Mouse (Mus musculus) liver, embryonic 15.5 days (tissue): ENCODE data around the gene Fpr3. TPM values are rescaled to one million over a fixed set of nuclear protein-coding genes. Genes with fewer than 3 reads are reported as not detected.

Experiments
- ATAC-seq: fragments of 200-750 bp; cut with Nextera tagmentation; 2 replicates; pipeline ENCODE4 v1.8.0; 2017; ENCODE audit warnings: moderate number of reproducible peaks, mild to moderate bottlenecking, moderate library complexity; ENCODE audit not compliant: insufficient read depth
- H3K27ac ChIP-seq: fragments of 300-500 bp; sonication (generic); replicated peaks from 2 replicates; pipeline ENCODE4 v1.5.1; 2015; ENCODE audit warnings: mild to moderate bottlenecking, inconsistent platforms
- H3K27me3 ChIP-seq: fragments of 300-500 bp; sonication (generic); 2 replicates; pipeline ENCODE4 v1.6.1; 2015; ENCODE audit warnings: mild to moderate bottlenecking, inconsistent platforms
- H3K36me3 ChIP-seq: fragments of 300-500 bp; sonication (generic); replicated peaks from 2 replicates; pipeline ENCODE4 v1.6.1; 2015; ENCODE audit warnings: moderate library complexity, mild to moderate bottlenecking, inconsistent platforms
- H3K4me1 ChIP-seq: fragments of 300-500 bp; sonication (generic); replicated peaks from 2 replicates; pipeline ENCODE4 v1.6.1; 2015; ENCODE audit warnings: inconsistent platforms
- H3K4me2 ChIP-seq: fragments of 300-500 bp; sonication (generic); 2 replicates; pipeline ENCODE4 v1.6.1; 2015; ENCODE audit warnings: moderate library complexity, mild to moderate bottlenecking, inconsistent platforms
- H3K4me3 ChIP-seq: fragments of 300-500 bp; sonication (generic); replicated peaks from 2 replicates; pipeline ENCODE4 v1.5.1; 2015; ENCODE audit warnings: mild to moderate bottlenecking, inconsistent platforms
- H3K9ac ChIP-seq: fragments of 300-500 bp; sonication (generic); 2 replicates; pipeline ENCODE4 v1.6.1; 2015; ENCODE audit warnings: moderate library complexity, mild to moderate bottlenecking, inconsistent platforms
- H3K9me3 ChIP-seq: fragments of 300-500 bp; sonication (generic); replicated peaks from 2 replicates; pipeline ENCODE4 v1.6.1; 2016; ENCODE audit warnings: inconsistent platforms
- WGBS: fragments of 180-500 bp; shearing (Covaris S2); methylation state at CpG from one replicate; pipeline ENCODE4 v1.1.7; 2015; ENCODE audit warnings: mixed read lengths; ENCODE audit not compliant: insufficient replicate concordance; 5-methylcytosine and 5-hydroxymethylcytosine counted together
- polyA plus RNA-seq: library from polyadenylated mRNA; unstranded; fragments of >200 nt; fragmentation: Nextera tagmentation; extraction: Ambion mirVana; gene quantifications from 2 replicates; pipeline ENCODE4 v1.2.1, GENCODE M21; 2015

Fpr3 gene
- polyA plus RNA-seq, 1 experiment from 2014 or later = not detected

DNA sequence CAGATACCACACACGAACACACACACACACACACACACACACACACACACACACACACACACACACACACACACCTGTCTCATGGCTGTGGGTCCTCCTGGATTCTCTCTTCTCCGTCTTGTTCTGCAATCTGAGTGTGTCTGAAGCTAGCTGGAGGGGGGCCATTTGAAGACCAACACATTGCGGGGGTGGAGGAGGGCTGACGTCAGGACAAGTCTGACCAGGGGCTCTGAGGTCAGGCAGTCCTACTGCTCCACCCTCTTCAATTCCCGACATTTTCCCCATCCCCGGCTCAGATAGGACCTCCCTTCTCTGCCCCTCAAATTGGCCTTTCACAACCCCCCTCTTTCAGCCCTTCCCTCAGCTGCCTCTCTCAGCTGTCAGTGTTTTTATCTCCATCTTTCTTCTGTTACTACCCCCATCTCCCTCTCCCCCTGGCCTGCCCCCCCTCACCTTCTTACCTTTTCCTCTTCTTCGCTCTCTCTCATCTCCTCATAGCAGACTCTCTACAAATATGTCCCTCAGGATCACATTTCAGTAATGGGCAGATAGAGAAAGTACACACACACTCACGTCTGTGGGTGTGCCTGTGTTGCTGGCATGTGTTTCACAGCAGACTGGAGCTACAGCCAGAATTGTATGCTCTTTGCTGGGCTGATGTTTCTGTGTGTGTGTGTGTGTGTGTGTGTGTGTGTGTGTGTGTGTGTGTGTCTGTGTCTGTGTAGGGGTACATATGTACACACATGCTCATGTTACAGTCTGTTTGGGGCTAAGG is 32.4 kb upstream of the Fpr3 start, which contains the start of gene Has1:
Has1 (minus strand) TSS at position 142 of the 775 bp plus-strand sequence.
- 0 out of 2 replicates have a peak, but pooled peaks cover 2% of the 10 kb centered on the region for H3K4me1 ChIP-seq
- H3K4me3 ChIP-seq = no peak within 1 kb of the TSS
- no peaks in the 10 kb centered on the region for H3K9me3 ChIP-seq
- peaks cover 13% of the 10 kb centered on the region for H3K27me3 ChIP-seq
- no peaks in the 10 kb centered on the region for H3K36me3 ChIP-seq
- H3K9ac ChIP-seq = no peak within 1 kb of the TSS
- 42% methylated on average over 8 of the region's 8 CpGs for WGBS
- H3K27ac ChIP-seq = no peak within 1 kb of the TSS
- no peak within 1 kb of the TSS for H3K4me2 ChIP-seq
- ATAC-seq = no peak

DNA sequence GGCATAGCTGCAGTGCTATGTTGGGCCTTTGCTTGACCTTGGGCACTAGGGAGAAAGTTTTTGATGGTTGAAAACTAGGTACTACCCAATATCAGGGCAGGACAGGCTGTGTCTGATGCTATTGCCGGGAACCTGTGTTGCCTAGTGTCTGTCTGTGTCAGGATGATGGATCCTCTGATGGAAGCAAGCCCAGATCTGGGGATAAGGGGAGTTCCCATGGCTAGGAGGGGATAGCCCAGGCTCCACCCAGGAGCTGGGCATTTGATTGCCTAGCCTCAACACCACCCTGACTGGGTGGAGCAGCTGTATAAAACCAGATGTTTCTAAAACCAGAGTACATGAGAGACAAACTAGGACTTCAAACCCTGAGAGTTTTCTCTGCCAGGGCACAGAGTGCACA is 31.0 kb upstream of the Fpr3 start:
- 54% methylated on average over 1 of the region's 1 CpGs for WGBS
- Histone ChIP-seq H3K27ac (no peak overlapping the region), H3K9me3 (no peaks in the 10 kb centered on the region), H3K4me3 (no peak overlapping the region), H3K27me3 (peaks cover 2% of the 10 kb centered on the region; the same call in 1 of the 2 replicates), H3K36me3 (no peaks in the 10 kb centered on the region), H3K4me2 (no peak overlapping the region), H3K4me1 (no peaks in the 10 kb centered on the region), H3K9ac (no peak overlapping the region)
- ATAC-seq = no peak

DNA sequence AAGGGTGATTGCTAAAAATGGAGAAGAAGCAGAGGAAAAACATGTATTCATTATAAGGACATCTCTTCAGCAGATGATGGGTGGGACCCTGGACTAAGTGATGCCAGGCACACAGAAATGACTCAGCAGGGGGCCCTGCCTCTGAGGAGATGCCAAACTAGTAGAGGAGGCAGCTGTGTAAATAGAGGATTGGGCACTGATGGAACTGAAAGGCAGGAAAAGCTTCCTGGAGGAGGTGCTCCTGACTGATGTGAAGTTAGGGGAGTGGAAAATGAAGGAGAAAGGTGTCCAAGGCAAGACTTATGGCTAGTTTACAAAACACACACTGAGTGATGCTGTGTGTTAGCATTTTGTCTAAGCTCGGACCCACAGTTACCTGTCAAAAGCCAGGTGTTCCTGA is 30.2 kb upstream of the Fpr3 start:
- Histone ChIP-seq H3K4me3 (no peak overlapping the region), H3K9ac (no peak overlapping the region), H3K9me3 (no peaks in the 10 kb centered on the region), H3K4me2 (no peak overlapping the region), H3K36me3 (no peaks in the 10 kb centered on the region), H3K27ac (no peak overlapping the region), H3K27me3 (no peaks in the 10 kb centered on the region), H3K4me1 (no peaks in the 10 kb centered on the region)
- 35% methylated on average over 1 of the region's 1 CpGs for WGBS
- ATAC-seq = no peak

DNA sequence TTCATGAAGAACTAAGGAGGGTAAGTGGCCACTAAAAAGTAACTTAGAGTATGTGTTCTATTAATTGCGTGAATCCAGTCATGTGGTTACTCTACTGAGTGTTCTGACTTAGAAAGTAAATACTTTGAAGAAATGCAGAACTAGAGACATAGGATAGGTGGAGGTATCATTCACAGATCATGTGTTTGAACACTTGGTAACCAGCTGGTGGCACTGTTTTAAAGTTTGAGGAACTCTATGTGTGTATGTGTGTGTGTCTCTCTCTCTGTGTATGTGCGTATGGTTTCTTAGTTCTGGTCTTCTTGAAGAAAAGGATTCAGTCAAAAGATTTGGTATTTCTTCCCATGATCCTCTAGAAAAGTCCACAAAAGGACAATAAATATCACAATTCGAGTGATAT is 27.5 kb upstream of the Fpr3 start:
- Histone ChIP-seq H3K4me3 (no peak overlapping the region), H3K9ac (no peak overlapping the region), H3K27ac (no peak overlapping the region), H3K36me3 (no peaks in the 10 kb centered on the region), H3K9me3 (no peaks in the 10 kb centered on the region), H3K4me2 (no peak overlapping the region), H3K27me3 (no peaks in the 10 kb centered on the region), H3K4me1 (no peaks in the 10 kb centered on the region)
- ATAC-seq = no peak
- 60% methylated on average over 3 of the region's 3 CpGs for WGBS

DNA sequence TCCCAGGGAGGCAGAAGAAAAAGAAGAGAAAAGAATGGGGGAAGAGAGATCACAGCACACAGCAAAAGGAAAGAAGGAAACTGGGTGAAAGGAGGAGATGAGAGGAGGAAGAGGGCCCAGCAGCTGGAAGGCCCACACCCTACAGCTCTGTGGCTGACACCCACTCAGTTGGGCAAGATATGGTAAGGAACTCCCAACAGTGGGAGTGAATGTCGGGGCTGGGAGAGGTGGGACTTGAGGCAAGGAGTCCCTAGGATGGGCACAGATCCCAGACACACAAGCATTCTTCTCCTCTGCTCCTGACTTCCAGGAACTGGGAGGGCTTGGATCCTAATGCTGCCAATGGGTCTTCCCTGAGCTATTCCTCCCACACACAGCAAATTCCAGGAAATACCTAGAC is 25.3 kb upstream of the Fpr3 start:
- no peak overlapping the region for H3K27ac ChIP-seq
- H3K4me1 ChIP-seq = peaks cover 6% of the 10 kb centered on the region
- H3K9ac ChIP-seq = no peak overlapping the region
- WGBS = 27% methylated on average over 1 of the region's 1 CpGs
- H3K4me3 ChIP-seq = no peak overlapping the region
- no peaks in the 10 kb centered on the region for H3K36me3 ChIP-seq
- H3K27me3 ChIP-seq = no peaks in the 10 kb centered on the region
- H3K4me2 ChIP-seq = no peak overlapping the region
- no peaks in the 10 kb centered on the region for H3K9me3 ChIP-seq
- ATAC-seq = no peak

DNA sequence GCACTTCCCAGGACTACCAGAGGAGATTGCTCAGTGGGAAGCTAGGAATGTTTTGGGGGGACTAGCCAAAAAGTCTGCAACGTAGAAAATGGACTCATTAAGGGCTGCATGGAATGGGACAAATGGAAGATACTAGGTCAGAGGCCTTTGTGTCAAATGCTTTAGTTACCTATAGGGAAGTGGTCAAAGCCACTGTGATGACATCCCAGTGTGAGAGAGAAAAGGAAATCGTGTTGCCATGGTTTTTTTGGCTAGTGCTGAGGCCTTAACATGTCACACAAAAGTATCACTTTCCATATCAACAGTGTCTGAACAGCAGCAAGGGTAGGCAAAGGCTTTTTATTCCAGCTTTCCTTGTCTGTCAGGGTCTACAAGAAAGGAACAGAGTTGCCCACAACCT is 22.5 kb upstream of the Fpr3 start:
- WGBS = 23% methylated on average over 2 of the region's 2 CpGs
- Histone ChIP-seq H3K9ac (no peak overlapping the region), H3K27ac (no peak overlapping the region), H3K4me3 (no peak overlapping the region), H3K36me3 (no peaks in the 10 kb centered on the region), H3K4me2 (no peak overlapping the region), H3K4me1 (peaks cover 6% of the 10 kb centered on the region), H3K9me3 (no peaks in the 10 kb centered on the region), H3K27me3 (no peaks in the 10 kb centered on the region)
- ATAC-seq = peak; percentile 11; the same call in 1 of the 2 replicates

DNA sequence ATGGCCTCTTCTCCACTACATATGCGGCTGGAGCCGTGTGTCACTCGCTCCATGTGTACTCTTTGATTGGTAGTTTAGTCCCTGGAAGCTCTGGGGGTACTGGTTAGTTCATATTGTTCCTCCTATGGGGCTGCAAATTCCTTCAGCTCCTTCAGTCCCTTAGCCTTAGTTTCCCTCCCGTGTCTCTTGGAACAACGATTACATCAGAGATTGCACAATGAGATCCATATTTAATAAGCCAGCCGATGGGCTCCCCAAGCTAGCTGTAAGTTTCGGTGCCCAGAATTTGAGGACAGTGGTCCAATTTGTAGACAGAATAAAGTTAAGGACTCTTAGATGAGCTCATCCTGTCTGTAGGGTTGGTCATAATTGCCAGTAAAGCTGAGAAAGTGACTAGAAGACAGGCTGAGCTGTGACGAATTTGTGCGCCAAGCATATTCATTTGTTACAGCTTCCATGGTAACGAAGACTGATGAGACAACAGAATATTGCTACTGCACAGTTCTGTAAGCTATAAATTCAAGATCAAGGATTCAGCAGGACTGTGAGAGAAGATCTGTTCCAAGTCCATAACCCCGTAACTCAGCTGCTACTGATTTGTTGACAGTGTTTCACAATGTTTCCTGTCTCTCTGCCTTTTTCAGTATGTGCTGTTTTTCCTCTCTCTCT is 20.7 kb upstream of the Fpr3 start:
- H3K4me2 ChIP-seq = no peak overlapping the region
- H3K4me3 ChIP-seq = no peak overlapping the region
- no peaks in the 10 kb centered on the region for H3K27me3 ChIP-seq
- peaks cover 6% of the 10 kb centered on the region for H3K4me1 ChIP-seq
- WGBS = 59% methylated on average over 11 of the region's 11 CpGs
- ATAC-seq = no peak
- no peak overlapping the region for H3K9ac ChIP-seq
- H3K9me3 ChIP-seq = no peaks in the 10 kb centered on the region
- no peaks in the 10 kb centered on the region for H3K36me3 ChIP-seq
- H3K27ac ChIP-seq = no peak overlapping the region

DNA sequence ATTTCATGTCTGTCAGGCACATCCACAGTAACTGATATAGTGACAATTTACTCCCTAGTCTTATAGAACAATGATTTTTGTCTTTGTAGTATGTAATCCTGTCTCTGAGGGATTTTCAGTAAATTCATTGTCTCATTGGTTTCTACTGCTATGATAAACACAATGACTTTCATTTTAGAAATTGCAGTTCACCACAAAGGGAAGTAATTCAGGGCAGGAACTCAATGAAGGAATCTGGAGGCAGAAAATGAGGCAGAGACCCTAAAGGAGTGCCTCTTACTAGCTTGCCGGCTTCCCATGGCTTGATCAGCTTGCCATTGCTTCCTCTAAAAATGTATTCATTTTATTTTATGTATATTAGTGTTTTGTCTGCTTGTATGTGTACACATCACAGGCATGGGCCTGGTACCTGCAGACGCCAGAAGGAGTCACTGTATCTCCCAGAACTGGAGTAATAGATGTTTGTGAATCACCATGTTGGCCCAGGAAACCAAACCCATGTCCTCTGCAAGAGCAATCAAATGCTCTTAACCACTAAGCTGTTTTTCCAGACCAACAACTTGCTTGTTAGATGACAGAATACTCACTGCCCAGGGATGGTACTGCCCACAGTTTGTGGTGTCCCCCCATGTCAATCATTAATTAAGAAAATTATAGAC is 16.6 kb upstream of the Fpr3 start:
- WGBS = 46% methylated on average over 2 of the region's 2 CpGs
- Histone ChIP-seq H3K36me3 (no peaks in the 10 kb centered on the region), H3K27me3 (no peaks in the 10 kb centered on the region), H3K9me3 (no peaks in the 10 kb centered on the region), H3K4me1 (peaks cover 6% of the 10 kb centered on the region; the same call in 1 of the 2 replicates), H3K4me2 (no peak overlapping the region), H3K9ac (no peak overlapping the region), H3K27ac (no peak overlapping the region), H3K4me3 (no peak overlapping the region)
- ATAC-seq = no peak

DNA sequence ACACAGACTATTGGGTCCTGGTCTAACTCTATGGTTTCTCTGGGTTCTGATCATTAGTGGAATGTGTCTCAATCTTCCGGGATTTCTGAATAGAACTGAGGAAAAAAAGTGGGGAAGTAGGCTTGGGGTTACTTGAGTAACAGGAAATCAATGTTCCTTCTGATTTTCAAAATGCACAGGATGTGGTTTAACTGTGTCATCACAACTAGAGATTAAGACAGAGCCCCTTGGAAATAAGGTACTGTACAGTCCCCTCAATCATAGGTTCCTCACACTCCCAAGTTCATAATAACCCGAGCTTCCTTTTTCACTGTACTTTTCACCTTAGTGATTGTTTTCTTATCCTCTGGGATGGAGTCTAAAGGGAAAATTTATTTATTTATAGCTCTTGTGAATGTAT is 16.0 kb upstream of the Fpr3 start:
- Histone ChIP-seq H3K27me3 (no peaks in the 10 kb centered on the region), H3K4me1 (peaks cover 4% of the 10 kb centered on the region; the same call in 1 of the 2 replicates), H3K27ac (no peak overlapping the region), H3K36me3 (no peaks in the 10 kb centered on the region), H3K4me2 (no peak overlapping the region), H3K9me3 (no peaks in the 10 kb centered on the region), H3K9ac (no peak overlapping the region), H3K4me3 (no peak overlapping the region)
- no peak for ATAC-seq
- WGBS = 15% methylated on average over 2 of the region's 2 CpGs

DNA sequence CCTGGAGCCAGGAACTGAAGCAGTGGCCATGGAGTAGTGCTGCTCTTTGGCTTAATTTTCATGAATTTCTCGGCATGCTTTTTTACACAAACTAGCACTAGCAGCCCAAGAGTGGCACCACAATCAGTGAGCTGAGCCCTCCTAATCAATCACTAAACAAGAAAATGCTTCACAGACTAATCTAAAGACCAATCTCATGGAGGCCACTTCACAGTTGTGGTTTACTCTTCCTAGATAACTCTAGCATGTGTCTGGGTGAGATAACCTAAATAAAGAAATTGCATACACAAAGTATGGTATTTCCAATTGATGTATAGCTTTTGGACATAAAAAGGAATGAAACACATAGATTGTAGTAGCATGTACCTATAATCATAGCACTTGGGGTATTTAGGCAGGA is 8.3 kb upstream of the Fpr3 start:
- ATAC-seq = no peak
- H3K27me3 ChIP-seq = no peaks in the 10 kb centered on the region
- no peaks in the 10 kb centered on the region for H3K4me1 ChIP-seq
- no peak overlapping the region for H3K4me3 ChIP-seq
- H3K9me3 ChIP-seq = no peaks in the 10 kb centered on the region
- no peaks in the 10 kb centered on the region for H3K36me3 ChIP-seq
- 45% methylated on average over 1 of the region's 1 CpGs for WGBS
- no peak overlapping the region for H3K27ac ChIP-seq
- no peak overlapping the region for H3K4me2 ChIP-seq
- no peak overlapping the region for H3K9ac ChIP-seq

DNA sequence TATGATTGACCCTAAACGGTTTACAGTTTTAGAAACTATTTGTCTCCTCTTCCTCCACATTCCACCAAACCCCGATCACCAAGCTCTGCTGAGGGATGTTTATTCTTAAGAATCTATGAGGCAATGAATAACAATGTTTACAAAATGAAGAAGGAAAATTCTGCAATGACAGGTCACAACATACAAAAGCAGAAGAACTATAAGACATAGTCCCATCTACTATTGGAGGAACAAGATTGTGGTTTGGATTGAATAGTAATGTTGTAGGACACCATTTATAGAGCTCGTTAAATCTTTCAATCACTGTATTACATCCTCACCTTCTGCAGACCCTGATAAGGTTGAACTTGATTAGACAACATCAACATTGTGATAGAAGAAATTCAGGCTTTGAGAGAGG is 5.0 kb upstream of the Fpr3 start:
- no peaks in the 10 kb centered on the region for H3K4me1 ChIP-seq
- no peaks in the 10 kb centered on the region for H3K9me3 ChIP-seq
- H3K27ac ChIP-seq = no peak overlapping the region
- H3K4me3 ChIP-seq = no peak overlapping the region
- WGBS = 52% methylated on average over 3 of the region's 3 CpGs
- ATAC-seq = no peak
- no peaks in the 10 kb centered on the region for H3K27me3 ChIP-seq
- H3K36me3 ChIP-seq = no peaks in the 10 kb centered on the region
- H3K9ac ChIP-seq = no peak overlapping the region
- H3K4me2 ChIP-seq = no peak overlapping the region
